Mouse (Mus musculus) heart, postnatal 4 days (tissue): Measurements from ENCODE around the gene Krt90. TPM values are rescaled to one million over a fixed set of nuclear protein-coding genes. Genes with fewer than 3 reads are reported as not detected.
"Not testable (repeated sequence)": the region's sequence is repeated elsewhere in the genome, so short reads cannot be mapped to it uniquely, and the experiment has no call there.

Experiments used
- DNase-seq: peaks from one replicate; pipeline ENCODE4 v3.0.0; 2021
- total RNA-seq, 2 experiments: library from RNA; stranded (reverse); gene quantifications; 2 replicates each; pipeline ENCODE4 v1.2.3; 2021

The Krt90 gene
- total RNA-seq: under 1 TPM in 1 of 2 experiments, not detected in 1; 0.10 TPM

GRCm38 (mm10) chr15:101562850-101563249 is at the start of gene Krt90:
Gene Krt90 (minus strand): TSS chr15:101562950.
- DNase-seq: no peak

- DNase-seq: no peak
These were observed 36.4 kb upstream of the Krt90 start for GRCm38 (mm10) chr15:101599123-101599522.

DNA sequence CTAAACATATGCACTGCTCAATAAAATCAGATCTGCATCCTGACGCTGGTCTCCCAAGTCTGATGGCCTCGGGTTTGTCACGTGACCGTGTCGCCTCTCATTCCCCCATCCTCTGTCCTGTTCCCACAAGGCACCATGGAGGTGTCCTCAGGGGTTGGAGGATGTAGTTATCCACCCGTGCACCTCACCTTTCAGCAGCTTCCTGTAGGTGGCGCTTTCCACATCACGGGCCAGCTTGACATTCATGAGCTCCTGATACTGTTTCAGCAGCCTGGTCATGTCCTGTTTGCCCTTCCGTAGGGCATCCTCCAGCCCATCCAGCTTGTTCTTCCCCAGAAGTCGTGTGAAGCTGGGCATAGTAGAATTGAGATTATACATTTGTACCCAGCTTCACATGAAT is 25.5 kb upstream of the Krt90 start:
- no peak for DNase-seq

GRCm38 (mm10) chr15:101584456-101584855 is 21.7 kb upstream of the Krt90 start:
- no peak for DNase-seq

- DNase-seq: no peak
These were observed 20.6 kb upstream of the Krt90 start for GRCm38 (mm10) chr15:101583211-101583965.

GRCm38 (mm10) chr15:101581701-101582100 is 19.0 kb upstream of the Krt90 start:
- no peak for DNase-seq

DNA sequence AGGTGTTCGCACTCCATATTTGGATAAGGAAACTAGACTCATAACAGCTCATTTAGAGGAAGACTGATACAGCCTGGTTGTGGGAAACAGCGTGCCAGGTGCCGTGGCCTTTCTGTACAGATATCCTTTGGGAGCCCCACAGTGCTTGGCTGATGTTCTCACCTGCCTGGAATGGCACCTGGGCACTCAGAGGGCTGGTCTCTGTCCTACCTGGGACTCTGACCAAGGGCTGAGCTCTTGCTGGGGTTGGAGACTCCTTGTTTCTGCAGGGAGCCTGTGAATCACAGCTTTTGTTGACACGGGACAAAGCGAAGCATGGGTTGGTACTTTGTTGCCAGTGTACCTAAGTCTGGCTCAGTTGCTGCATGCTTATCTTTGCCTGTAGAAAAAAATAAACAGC is 12.8 kb upstream of the Krt90 start:
- DNase-seq: no peak

GRCm38 (mm10) chr15:101573796-101574345 is 11.1 kb upstream of the Krt90 start, which contains the start of gene Krt75:
Gene Krt75 (minus strand): TSS chr15:101573904.
- DNase-seq: no peak

- no peak for DNase-seq
These were observed 5.0 kb upstream of the Krt90 start for GRCm38 (mm10) chr15:101567780-101568179.

- DNase-seq: no peak
These were observed 4.6 kb downstream of the Krt90 start for GRCm38 (mm10) chr15:101558034-101558646.

DNA sequence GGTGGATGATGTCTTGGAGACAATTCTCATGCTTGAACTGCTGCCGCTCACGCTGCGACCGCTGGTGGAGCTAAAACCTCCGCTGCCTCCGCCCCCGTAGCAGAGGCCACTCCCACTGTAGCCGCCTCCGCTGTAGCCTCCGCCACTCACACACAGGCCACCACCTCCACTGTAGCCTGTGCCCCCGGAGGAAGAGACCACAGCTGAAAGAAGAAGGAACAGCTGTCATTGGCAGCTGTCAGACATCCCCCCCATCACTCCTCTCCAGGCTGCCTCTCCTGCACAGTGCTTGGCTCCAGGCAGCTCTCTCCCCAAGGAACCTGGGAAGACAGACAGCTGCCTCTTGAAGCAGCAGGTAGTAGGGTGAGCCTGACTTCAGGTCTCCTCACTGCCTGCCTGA is 9.6 kb downstream of the Krt90 start:
- DNase-seq: peak; percentile 48

DNA sequence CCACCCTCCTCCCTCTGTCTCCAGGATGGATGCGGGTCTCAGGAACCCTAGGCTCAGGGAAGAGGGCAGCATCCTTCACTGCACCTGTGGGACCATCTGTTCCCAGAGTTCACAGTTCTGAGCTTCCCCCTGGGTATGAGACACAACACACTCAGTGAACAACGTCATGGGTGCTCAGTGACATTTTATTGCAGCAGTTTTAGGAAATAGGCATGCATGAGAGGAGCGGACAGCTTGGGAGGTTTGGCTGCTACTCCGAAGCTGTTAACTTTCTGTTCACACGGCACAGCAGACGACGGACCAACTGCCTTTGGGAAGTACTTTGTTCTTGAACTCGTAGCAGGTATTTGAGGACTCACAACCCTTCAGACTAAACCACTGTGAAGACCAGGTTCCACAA is 10.6 kb downstream of the Krt90 start:
- DNase-seq: no peak

DNA sequence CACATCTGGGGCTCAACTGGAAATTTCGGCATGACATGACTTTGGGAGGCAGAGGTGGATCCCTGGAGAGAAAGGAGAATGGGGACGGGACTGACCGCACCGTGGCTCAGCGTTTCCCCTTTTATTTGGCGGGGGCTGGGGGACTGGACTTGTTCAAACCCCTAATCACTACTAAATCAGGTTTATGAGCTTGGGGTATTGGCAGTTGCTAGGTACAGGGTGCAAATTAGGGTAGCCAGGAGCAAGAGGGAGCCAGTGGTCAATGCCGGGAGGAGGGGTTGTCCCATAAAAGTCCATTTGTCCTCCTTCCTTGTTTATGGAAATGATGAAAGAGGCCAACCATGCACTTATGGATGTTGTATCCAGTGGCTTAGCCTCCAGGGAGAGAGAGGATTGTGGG is 12.2 kb downstream of the Krt90 start, which contains the start of gene Krt82:
Gene Krt82 (minus strand): TSS at position 101 of the 400 bp plus-strand sequence.
- DNase-seq: no peak

- no peak for DNase-seq
These were observed 18.3 kb downstream of the Krt90 start for GRCm38 (mm10) chr15:101544478-101544877.

GRCm38 (mm10) chr15:101542543-101542942 is 20.2 kb downstream of the Krt90 start:
- no peak for DNase-seq

DNA sequence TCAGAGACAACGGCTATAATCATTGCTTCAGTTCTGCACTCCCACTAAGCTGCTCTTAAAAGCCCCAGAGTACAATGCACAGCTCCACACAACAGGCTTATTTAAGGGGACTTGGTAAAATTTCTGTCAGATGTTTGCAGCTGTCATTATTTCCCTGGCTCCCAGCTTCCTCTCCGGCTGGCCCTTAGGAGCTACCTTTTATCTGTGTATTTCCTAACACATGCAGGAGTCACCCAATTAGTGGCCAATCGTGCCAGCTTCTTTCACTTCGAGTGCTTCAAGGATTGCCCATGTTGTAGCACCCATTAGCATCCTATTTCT is 24.2 kb downstream of the Krt90 start:
- DNase-seq: no peak

- no peak for DNase-seq
These were observed 24.7 kb downstream of the Krt90 start for GRCm38 (mm10) chr15:101537864-101538579.

DNA sequence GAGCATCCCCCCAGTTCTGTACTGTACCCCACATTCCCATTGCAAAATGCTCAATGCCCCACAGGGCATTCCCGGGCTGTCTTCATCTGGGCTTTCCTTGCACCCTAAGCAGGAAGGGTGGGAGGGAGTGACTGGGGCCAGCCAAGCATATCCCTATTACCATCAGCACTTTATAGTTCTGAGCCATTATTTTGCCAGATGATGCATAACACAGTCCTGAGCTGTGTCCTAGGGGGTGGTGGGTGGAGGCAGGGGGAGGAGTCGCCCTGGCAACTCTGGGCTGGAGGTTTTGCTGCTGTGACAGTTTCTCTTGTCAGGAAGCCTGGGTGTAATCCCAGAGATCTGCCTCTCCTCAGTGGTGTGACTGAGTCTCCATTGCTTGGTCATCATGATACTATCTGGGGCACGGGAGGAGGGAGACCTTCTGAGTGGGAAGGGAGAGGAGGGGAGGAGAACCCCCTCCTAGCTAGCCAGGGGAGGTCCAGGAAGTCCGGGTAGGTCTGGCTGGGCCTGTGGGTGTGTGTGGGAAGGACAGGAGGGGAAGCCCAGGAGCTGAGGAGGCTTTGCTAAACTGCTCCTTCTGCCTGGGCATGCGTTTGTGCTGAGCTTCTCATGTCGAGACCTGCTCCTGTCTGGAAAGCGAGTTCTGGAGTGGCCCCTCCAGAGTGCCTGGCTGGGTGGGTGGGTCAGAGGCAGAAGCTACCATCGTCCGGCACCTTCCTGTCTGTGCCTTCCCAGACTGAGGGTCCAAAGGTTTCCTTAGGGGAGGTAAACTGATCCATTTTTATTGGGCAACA is 26.5 kb downstream of the Krt90 start:
- no peak for DNase-seq

DNA sequence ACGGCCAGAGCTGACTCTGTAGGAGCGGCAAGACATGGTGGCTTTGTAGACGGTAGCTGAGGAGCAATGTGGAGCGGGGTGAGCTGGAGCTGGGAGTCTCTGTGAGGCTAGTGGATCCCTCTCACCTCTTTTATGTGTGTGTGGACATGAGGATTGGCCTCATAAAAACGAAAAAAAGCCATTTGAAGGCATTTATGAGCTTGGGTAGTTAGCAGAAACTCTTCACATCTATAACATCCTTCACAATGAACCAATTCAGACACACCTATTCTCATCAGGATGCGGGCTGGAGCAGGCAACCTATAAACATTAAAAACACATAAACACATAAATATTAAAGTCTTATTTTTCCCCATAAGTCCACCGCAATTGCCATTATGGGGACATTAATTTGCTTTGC is 30.0 kb downstream of the Krt90 start, which contains the start of gene Krt84:
Gene Krt84 (minus strand): TSS at position 101 of the 400 bp plus-strand sequence.
- no peak for DNase-seq

GRCm38 (mm10) chr15:101522556-101523232 is 40.1 kb downstream of the Krt90 start:
- DNase-seq: no peak

DNA sequence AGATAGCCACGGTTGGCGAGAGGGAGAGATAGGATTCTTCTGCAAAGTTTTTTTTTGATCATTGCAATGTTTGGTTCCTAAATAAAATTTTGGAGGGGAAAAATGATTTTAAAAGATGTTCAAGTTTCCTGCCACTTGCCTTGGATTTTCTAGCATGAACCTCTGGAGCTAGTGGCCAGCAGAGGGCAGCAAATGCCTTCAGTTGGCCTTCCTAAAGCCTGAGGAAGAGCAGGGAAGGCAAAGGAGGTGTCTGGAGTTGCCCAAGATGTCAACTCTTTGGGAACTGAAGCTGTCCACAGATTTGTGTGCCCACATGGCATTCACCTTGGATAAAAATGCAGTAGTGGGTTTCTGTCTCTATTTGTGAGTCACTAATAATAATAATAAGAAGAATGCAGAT is 43.0 kb downstream of the Krt90 start:
- DNase-seq: peak; percentile 84

DNA sequence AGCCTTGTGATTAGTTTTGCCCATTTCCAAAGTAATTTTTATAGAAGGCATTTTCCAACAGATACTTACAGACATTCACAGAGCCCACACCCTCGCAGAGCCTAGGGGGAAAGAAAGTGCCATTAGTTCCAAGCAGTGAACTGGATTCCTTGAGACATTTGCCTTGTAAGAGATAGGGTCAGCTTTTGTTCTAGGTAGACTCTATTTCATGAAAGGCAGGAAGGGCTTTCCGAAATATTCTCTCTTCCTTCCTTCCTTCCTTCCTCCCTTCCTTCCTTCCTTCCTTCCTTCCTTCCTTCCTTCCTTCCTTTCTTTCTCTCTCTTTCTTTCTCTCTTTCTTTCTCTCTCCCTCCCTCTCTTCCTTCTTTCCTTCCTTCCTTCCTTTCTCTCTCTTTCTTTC is 45.6 kb downstream of the Krt90 start, which contains the start of gene Gm49425:
Gene Gm49425 (minus strand): TSS at position 101 of the 400 bp plus-strand sequence.
- DNase-seq: not testable (repeated sequence)
